Mouse (Mus musculus) embryonic facial prominence, embryonic 15.5 days (tissue): ENCODE results near the gene Poldip3. TPM values are rescaled to one million over a fixed set of nuclear protein-coding genes. Genes with fewer than 3 reads are reported as not detected.

Experiments used
- ATAC-seq: fragments of 200-750 bp; cut with Nextera tagmentation; 2 replicates; pipeline ENCODE4 v1.8.0; 2017; ENCODE audit warnings: low read depth, moderate TSS enrichment; ENCODE audit not compliant: insufficient number of reproducible peaks, low FRiP score, low TSS enrichment
- H3K27ac ChIP-seq: fragments of 300-500 bp; sonication (generic); replicated peaks from 2 replicates; pipeline ENCODE4 v1.5.1; 2015; ENCODE audit warnings: mild to moderate bottlenecking, inconsistent platforms
- H3K27me3 ChIP-seq: fragments of 300-500 bp; sonication (generic); 2 replicates; pipeline ENCODE4 v1.6.1; 2015; ENCODE audit warnings: inconsistent platforms
- H3K36me3 ChIP-seq: fragments of 300-500 bp; sonication (generic); 2 replicates; pipeline ENCODE4 v1.6.1; 2015; ENCODE audit warnings: mild to moderate bottlenecking, inconsistent platforms
- H3K4me1 ChIP-seq: fragments of 300-500 bp; sonication (generic); 2 replicates; pipeline ENCODE4 v1.6.1; 2015; ENCODE audit warnings: inconsistent platforms
- H3K4me2 ChIP-seq: fragments of 300-500 bp; sonication (generic); replicated peaks from 2 replicates; pipeline ENCODE4 v1.6.1; 2015; ENCODE audit warnings: mild to moderate bottlenecking, inconsistent platforms
- H3K4me3 ChIP-seq: fragments of 300-500 bp; sonication (generic); replicated peaks from 2 replicates; pipeline ENCODE4 v1.5.1; 2015; ENCODE audit warnings: mild to moderate bottlenecking, inconsistent platforms
- H3K9ac ChIP-seq: fragments of 300-500 bp; sonication (generic); 2 replicates; pipeline ENCODE4 v1.6.1; 2015; ENCODE audit warnings: inconsistent platforms
- H3K9me3 ChIP-seq: fragments of 300-500 bp; sonication (generic); replicated peaks from 2 replicates; pipeline ENCODE4 v1.6.1; 2016; ENCODE audit warnings: inconsistent platforms
- WGBS: fragments of 180-500 bp; shearing (Covaris S2); methylation state at CpG from one replicate; pipeline ENCODE4 v1.1.7; 2015; 5-methylcytosine and 5-hydroxymethylcytosine counted together
- polyA plus RNA-seq: library from polyadenylated mRNA; unstranded; fragments of >200 nt; fragmentation: Nextera tagmentation; extraction: Ambion mirVana; gene quantifications from 2 replicates; pipeline ENCODE4 v1.2.1, GENCODE M21; 2015

Gene Poldip3
- polyA plus RNA-seq, 1 experiment from 2014 or later = 147 TPM

DNA sequence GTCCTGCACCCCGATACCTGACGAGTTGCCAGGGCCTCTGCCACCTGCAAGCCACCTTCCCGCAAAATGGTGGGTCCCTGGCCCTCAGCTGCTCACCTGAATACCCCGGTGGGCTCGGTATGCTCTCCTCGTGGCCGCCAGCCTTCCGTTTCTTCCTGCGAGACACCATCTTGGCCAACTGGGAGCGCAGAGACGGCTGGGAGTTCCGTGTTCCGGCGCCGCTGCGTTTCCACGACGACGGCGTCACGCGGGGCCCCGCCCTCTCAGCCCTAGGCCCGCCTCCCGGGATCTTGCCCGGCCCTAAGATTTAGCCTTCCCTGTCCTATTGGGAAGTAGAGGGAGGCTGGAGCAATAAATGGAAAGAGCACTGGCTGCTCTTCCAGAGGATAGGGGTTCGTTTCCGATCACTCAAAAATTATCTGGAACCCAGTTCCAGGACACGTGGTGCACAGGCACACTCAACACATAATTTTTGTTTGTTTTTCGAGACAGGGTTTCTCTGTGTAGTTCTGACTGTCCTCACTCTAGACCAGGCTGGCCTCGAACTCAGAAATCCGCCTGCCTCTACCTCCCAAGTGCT, 26.5 kb downstream of the Poldip3 start, which contains the start of gene Rrp7a:
Gene Rrp7a, minus strand, starts transcription at position 236 of the 580 bp plus-strand sequence.
- peak within 1 kb of the TSS; percentile 64 for H3K4me2 ChIP-seq
- H3K27me3 ChIP-seq = no peaks in the 10 kb centered on the region
- peaks cover 40% of the 10 kb centered on the region for H3K36me3 ChIP-seq
- ATAC-seq = peak; percentile 86
- peaks cover 13% of the 10 kb centered on the region for H3K4me1 ChIP-seq
- H3K4me3 ChIP-seq = peak within 1 kb of the TSS; percentile 93
- H3K9ac ChIP-seq = peak within 1 kb of the TSS; percentile 65
- H3K9me3 ChIP-seq = no peaks in the 10 kb centered on the region
- WGBS = 8% methylated on average over 32 of the region's 32 CpGs
- peak within 1 kb of the TSS; percentile 91 for H3K27ac ChIP-seq

- WGBS = 1% methylated on average over 43 of the region's 43 CpGs
Observed at GRCm38 (mm10) chr15:83121709-83122565, 27.2 kb downstream of the Poldip3 start.

DNA sequence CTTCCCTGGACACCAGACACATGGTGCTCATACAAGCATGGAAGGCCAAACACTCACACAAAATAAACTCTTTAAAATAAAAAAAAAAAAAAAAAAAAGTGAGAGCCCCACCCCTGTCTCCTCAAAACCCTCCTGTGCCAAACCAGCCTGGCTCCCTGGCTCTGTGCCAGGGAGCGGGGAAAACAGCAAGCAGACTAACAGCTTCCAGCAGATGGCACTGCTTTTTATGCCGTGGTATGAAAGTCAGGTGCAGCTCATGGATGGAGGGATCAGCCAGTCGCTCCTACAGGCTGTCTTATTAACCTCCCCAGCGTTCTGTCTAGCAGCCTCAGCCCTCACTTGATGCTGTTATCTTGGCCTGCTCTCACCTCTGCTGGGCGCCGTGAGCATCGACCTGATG, 30.8 kb downstream of the Poldip3 start:
- H3K9me3 ChIP-seq = no peaks in the 10 kb centered on the region
- H3K27ac ChIP-seq = no peak overlapping the region
- H3K4me2 ChIP-seq = no peak overlapping the region
- H3K9ac ChIP-seq = no peak overlapping the region
- ATAC-seq = no peak
- H3K4me3 ChIP-seq = no peak overlapping the region
- H3K27me3 ChIP-seq = no peaks in the 10 kb centered on the region
- peaks cover 50% of the 10 kb centered on the region for H3K36me3 ChIP-seq
- peaks cover 13% of the 10 kb centered on the region for H3K4me1 ChIP-seq
- 55% methylated on average over 7 of the region's 7 CpGs for WGBS

More at GRCm38 (mm10) chr15:83121709-83122565, 27.2 kb downstream of the Poldip3 start:
- Histone ChIP-seq H3K27ac (peak overlapping the region; percentile 91), H3K9ac (peak overlapping the region; percentile 65), H3K4me1 (peaks cover 13% of the 10 kb centered on the region), H3K27me3 (no peaks in the 10 kb centered on the region), H3K9me3 (no peaks in the 10 kb centered on the region), H3K4me2 (peak overlapping the region; percentile 64), H3K4me3 (peak overlapping the region; percentile 93), H3K36me3 (peaks cover 41% of the 10 kb centered on the region)
- ATAC-seq = peak; percentile 29

- H3K9me3 ChIP-seq = no peaks in the 10 kb centered on the region
- peaks cover 6% of the 10 kb centered on the region for H3K4me1 ChIP-seq
- WGBS = 75% methylated on average over 6 of the region's 6 CpGs
- no peak overlapping the region for H3K27ac ChIP-seq
- ATAC-seq = no peak
- H3K27me3 ChIP-seq = no peaks in the 10 kb centered on the region
- no peak overlapping the region for H3K4me2 ChIP-seq
- H3K9ac ChIP-seq = no peak overlapping the region
- no peak overlapping the region for H3K4me3 ChIP-seq
- H3K36me3 ChIP-seq = peaks cover 50% of the 10 kb centered on the region
Observed at GRCm38 (mm10) chr15:83115071-83115470, 34.1 kb downstream of the Poldip3 start.

- H3K9ac ChIP-seq = no peak overlapping the region
- H3K4me2 ChIP-seq = no peak overlapping the region
- no peaks in the 10 kb centered on the region for H3K9me3 ChIP-seq
- no peak for ATAC-seq
- WGBS = 83% methylated on average over 9 of the region's 9 CpGs
- peaks cover 48% of the 10 kb centered on the region for H3K36me3 ChIP-seq
- no peak overlapping the region for H3K4me3 ChIP-seq
- no peak overlapping the region for H3K27ac ChIP-seq
- H3K27me3 ChIP-seq = no peaks in the 10 kb centered on the region
- H3K4me1 ChIP-seq = peaks cover 6% of the 10 kb centered on the region
Observed at GRCm38 (mm10) chr15:83114106-83114505, 35.1 kb downstream of the Poldip3 start.

GRCm38 (mm10) chr15:83112898-83113297, 36.3 kb downstream of the Poldip3 start:
- H3K9ac ChIP-seq = no peak overlapping the region
- H3K4me3 ChIP-seq = no peak overlapping the region
- H3K27ac ChIP-seq = no peak overlapping the region
- WGBS = 8% methylated on average over 11 of the region's 11 CpGs
- H3K27me3 ChIP-seq = no peaks in the 10 kb centered on the region
- no peak overlapping the region for H3K4me2 ChIP-seq
- peaks cover 39% of the 10 kb centered on the region for H3K36me3 ChIP-seq
- H3K9me3 ChIP-seq = no peaks in the 10 kb centered on the region
- peaks cover 3% of the 10 kb centered on the region for H3K4me1 ChIP-seq
- ATAC-seq = peak; percentile 27; the same call in 1 of the 2 replicates

DNA sequence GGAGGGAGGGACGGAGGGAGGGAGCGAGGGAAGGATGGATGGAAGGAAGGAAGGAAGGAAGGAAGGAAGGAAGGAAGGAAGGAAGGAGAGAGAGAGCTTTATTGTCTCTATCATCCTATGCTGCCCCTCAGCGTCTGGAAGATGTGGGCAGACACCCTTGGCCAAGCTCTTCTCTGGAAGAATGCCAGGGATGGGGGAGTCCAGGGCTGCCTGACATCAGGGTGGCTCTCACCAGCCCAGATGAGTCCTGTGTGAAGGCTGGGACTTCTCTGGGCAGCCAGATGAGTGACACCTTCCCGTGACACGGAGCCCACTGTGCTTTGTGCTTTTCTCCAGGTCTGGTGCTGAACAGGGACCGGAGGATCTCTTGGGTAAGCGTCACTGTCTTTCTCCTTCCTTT, 37.3 kb downstream of the Poldip3 start:
- Histone ChIP-seq H3K9me3 (no peaks in the 10 kb centered on the region), H3K36me3 (peaks cover 28% of the 10 kb centered on the region), H3K4me1 (peaks cover 3% of the 10 kb centered on the region), H3K9ac (no peak overlapping the region), H3K27me3 (no peaks in the 10 kb centered on the region), H3K4me2 (no peak overlapping the region), H3K27ac (no peak overlapping the region), H3K4me3 (no peak overlapping the region)
- no peak for ATAC-seq
- 90% methylated on average over 7 of the region's 7 CpGs for WGBS

- Histone ChIP-seq H3K27ac (no peak overlapping the region), H3K36me3 (peaks cover 23% of the 10 kb centered on the region), H3K27me3 (no peaks in the 10 kb centered on the region), H3K9ac (no peak overlapping the region), H3K4me2 (no peak overlapping the region), H3K4me3 (no peak overlapping the region), H3K9me3 (no peaks in the 10 kb centered on the region), H3K4me1 (peaks cover 3% of the 10 kb centered on the region)
- no peak for ATAC-seq
- WGBS = 63% methylated on average over 6 of the region's 6 CpGs
Observed at GRCm38 (mm10) chr15:83111290-83111689, 37.9 kb downstream of the Poldip3 start.

DNA sequence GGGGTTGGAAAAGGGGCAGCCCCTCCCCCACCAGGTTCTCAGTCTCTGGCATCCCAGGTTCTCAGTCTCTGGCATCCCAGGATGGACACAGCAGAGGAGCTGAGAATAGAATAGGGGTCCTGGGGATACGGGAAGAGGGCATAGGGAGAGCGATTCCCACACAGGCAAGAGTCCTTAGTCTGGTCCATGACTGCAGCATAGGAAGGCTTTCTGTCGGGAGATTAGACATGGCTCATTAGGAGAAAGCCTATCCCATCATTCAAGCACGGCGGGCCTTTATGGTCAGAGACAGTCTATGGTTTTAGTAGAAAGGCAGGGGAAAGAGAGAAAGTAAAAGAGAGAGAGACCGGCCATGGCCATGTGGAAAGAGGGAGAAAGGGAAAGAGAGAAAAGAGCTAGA, 41.4 kb downstream of the Poldip3 start:
- no peaks in the 10 kb centered on the region for H3K27me3 ChIP-seq
- 39% methylated on average over 6 of the region's 6 CpGs for WGBS
- H3K36me3 ChIP-seq = peaks cover 11% of the 10 kb centered on the region; the same call in 1 of the 2 replicates

GRCm38 (mm10) chr15:83106426-83106825, 42.8 kb downstream of the Poldip3 start:
- no peaks in the 10 kb centered on the region for H3K27me3 ChIP-seq
- H3K9ac ChIP-seq = no peak overlapping the region
- no peak for ATAC-seq
- peaks cover 11% of the 10 kb centered on the region; the same call in 1 of the 2 replicates for H3K36me3 ChIP-seq
- H3K27ac ChIP-seq = no peak overlapping the region
- 69% methylated on average over 6 of the region's 6 CpGs for WGBS
- H3K4me1 ChIP-seq = no peaks in the 10 kb centered on the region
- H3K9me3 ChIP-seq = no peaks in the 10 kb centered on the region
- no peak overlapping the region for H3K4me2 ChIP-seq
- no peak overlapping the region for H3K4me3 ChIP-seq

More for the DNA sequence above, 41.4 kb downstream of the Poldip3 start:
- H3K4me3 ChIP-seq = no peak overlapping the region
- no peaks in the 10 kb centered on the region for H3K9me3 ChIP-seq
- ATAC-seq = no peak
- no peaks in the 10 kb centered on the region for H3K4me1 ChIP-seq
- no peak overlapping the region for H3K9ac ChIP-seq
- H3K4me2 ChIP-seq = no peak overlapping the region
- no peak overlapping the region for H3K27ac ChIP-seq

- Histone ChIP-seq H3K9me3 (no peaks in the 10 kb centered on the region), H3K4me1 (peaks cover 19% of the 10 kb centered on the region), H3K4me3 (no peak overlapping the region), H3K36me3 (peaks cover 7% of the 10 kb centered on the region; the same call in 1 of the 2 replicates), H3K27ac (no peak overlapping the region), H3K9ac (no peak overlapping the region), H3K4me2 (no peak overlapping the region), H3K27me3 (no peaks in the 10 kb centered on the region; the same call in 1 of the 2 replicates)
- ATAC-seq = no peak
- WGBS = 51% methylated on average over 1 of the region's 1 CpGs
Observed at GRCm38 (mm10) chr15:83103111-83103510, 46.1 kb downstream of the Poldip3 start.
